ENCODE assay signal across 24 mouse cellular contexts in the genomic region with DNA sequence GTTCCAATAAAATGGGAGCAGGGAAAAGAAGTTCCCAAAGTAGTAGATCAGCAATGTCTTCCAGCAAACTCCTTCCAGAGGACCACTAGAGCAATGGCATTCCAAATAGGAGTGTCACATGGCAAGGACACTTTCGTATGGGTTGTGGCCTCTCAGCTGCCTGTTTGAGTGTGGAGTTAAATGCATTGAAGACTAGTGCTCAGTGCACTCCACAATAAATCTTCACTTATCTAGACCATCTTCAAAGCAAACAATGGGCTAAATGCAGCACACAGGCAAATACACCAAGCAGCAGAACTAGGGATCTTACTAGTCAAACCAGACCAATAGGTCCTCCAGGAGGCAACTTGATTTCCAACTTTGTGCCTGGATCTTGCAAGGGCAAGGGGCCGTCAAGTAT. TPM values are rescaled to one million over a fixed set of nuclear protein-coding genes. Genes with fewer than 3 reads are reported as not detected.
A peak's percentile ranks its signal among the peaks of the same experiment; 100 is the strongest.
DNase-seq lines count a peak whose midpoint lies in the region; ATAC-seq lines count a peak whose summit lies in the region.
"Had no signal": no experiment of that assay in that cellular context is flagged by ENCODE, and none has a peak within 500 bp of the region (broad histone marks: within the 10 kb centered on the region; RNA-seq: fewer than 3 reads in every experiment).

No protein-coding gene starts in this region.

- peaks cover 4% of the 10 kb centered on the region; the same call in 1 of the 2 replicates for H3K9me3 ChIP-seq in forebrain, embryonic 10.5 days
- no peaks in the 10 kb centered on the region for H3K9me3 ChIP-seq in forebrain, embryonic 14.5 days (replicated peaks; ENCODE audit: control insufficient read depth, low read length)
- H3K9me3 ChIP-seq in midbrain, embryonic 12.5 days, result no peaks in the 10 kb centered on the region
- no peaks in the 10 kb centered on the region for H3K9me3 ChIP-seq in midbrain, embryonic 15.5 days
- no peaks in the 10 kb centered on the region; the same call in 1 of the 2 replicates for H3K9me3 ChIP-seq in hindbrain, embryonic 13.5 days
- H3K9me3 ChIP-seq in heart, embryonic 10.5 days, result no peaks in the 10 kb centered on the region
- H3K9me3 ChIP-seq: heart, embryonic 13.5 days; limb, embryonic 12.5 days; liver, embryonic 12.5 days had no signal

- no peak overlapping the region for H3K9ac ChIP-seq in forebrain, embryonic 14.5 days (ENCODE audit: low read length)
- no peak overlapping the region for H3K9ac ChIP-seq in midbrain, embryonic 12.5 days (replicated peaks)
- no peak overlapping the region for H3K9ac ChIP-seq in midbrain, embryonic 15.5 days
- H3K9ac ChIP-seq in hindbrain, embryonic 13.5 days, result no peak overlapping the region
- H3K9ac ChIP-seq: embryonic facial prominence, embryonic 12.5 days; heart, embryonic 13.5 days; limb, embryonic 12.5 days; liver, embryonic 12.5 days had no signal

- no peak for DNase-seq in forebrain, embryonic 10.5 days (ENCODE audit: extremely low spot score, low spot score)
- no peak for DNase-seq in forebrain, embryonic 14.5 days (ENCODE audit: low spot score)
- no peak for DNase-seq in heart, embryonic 10.5 days (ENCODE audit: low spot score)
- no peak for DNase-seq in spleen, postnatal 10 days (ENCODE audit: low spot score in 2 of 2)
- DNase-seq: adrenal gland, postnatal 14 days; cerebellum, adult 11-12 months; cerebellum, postnatal 36 days; gastrocnemius, postnatal 10 days; heart, adult 11 months; kidney, adult 9 months; lung, adult 2 months; right cerebral cortex, adult 18-20 months; thymus, postnatal 14 days had no signal

- peaks cover 25% of the 10 kb centered on the region for H3K4me1 ChIP-seq in forebrain, embryonic 10.5 days
- peaks cover 11% of the 10 kb centered on the region for H3K4me1 ChIP-seq in forebrain, embryonic 14.5 days (ENCODE audit: control insufficient read depth, insufficient read depth, low read length)
- peaks cover 16% of the 10 kb centered on the region for H3K4me1 ChIP-seq in midbrain, embryonic 12.5 days
- peaks cover 13% of the 10 kb centered on the region for H3K4me1 ChIP-seq in midbrain, embryonic 15.5 days
- H3K4me1 ChIP-seq in hindbrain, embryonic 13.5 days (replicated peaks), result peaks cover 17% of the 10 kb centered on the region
- peaks cover 10% of the 10 kb centered on the region; the same call in 1 of the 2 replicates for H3K4me1 ChIP-seq in heart, embryonic 10.5 days
- H3K4me1 ChIP-seq: heart, embryonic 13.5 days; liver, embryonic 12.5 days; megakaryocyte, embryonic 14.5 days had no signal

- 18% methylated on average over 2 of the region's 2 CpGs for WGBS in forebrain, embryonic 10.5 days
- 8% methylated on average over 2 of the region's 2 CpGs for WGBS in forebrain, embryonic 14.5 days
- WGBS in midbrain, embryonic 12.5 days, result 15% methylated on average over 2 of the region's 2 CpGs
- 17% methylated on average over 2 of the region's 2 CpGs for WGBS in midbrain, embryonic 15.5 days
- WGBS in hindbrain, embryonic 13.5 days, result 17% methylated on average over 2 of the region's 2 CpGs
- WGBS in heart, embryonic 10.5 days, result 38% methylated on average over 2 of the region's 2 CpGs

- ATAC-seq in forebrain, embryonic 14.5 days, result no peak
- no peak; the same call in 1 of the 2 replicates for ATAC-seq in midbrain, embryonic 12.5 days (ENCODE audit: low FRiP score, low read depth)
- ATAC-seq in midbrain, embryonic 15.5 days (replicated peaks), result no peak
- ATAC-seq in hindbrain, embryonic 13.5 days (ENCODE audit: low FRiP score), result no peak
- ATAC-seq: CD4-positive, CD25-positive, alpha-beta regulatory T cell, adult 4 months; liver, embryonic 12.5 days had no signal

- no peak overlapping the region for H3K4me3 ChIP-seq in forebrain, embryonic 10.5 days
- no peak overlapping the region for H3K4me3 ChIP-seq in forebrain, embryonic 14.5 days (ENCODE audit: low read depth, low read length)
- H3K4me3 ChIP-seq in midbrain, embryonic 12.5 days, result no peak overlapping the region
- no peak overlapping the region for H3K4me3 ChIP-seq in midbrain, embryonic 15.5 days
- no peak overlapping the region for H3K4me3 ChIP-seq in hindbrain, embryonic 13.5 days
- H3K4me3 ChIP-seq in heart, embryonic 10.5 days, result no peak overlapping the region
- H3K4me3 ChIP-seq: embryonic facial prominence, embryonic 12.5 days; erythroblast, embryonic 14.5 days; heart, embryonic 13.5 days; limb, embryonic 12.5 days; liver, embryonic 12.5 days; megakaryocyte, embryonic 14.5 days; myocyte had no signal

- H3K36me3 ChIP-seq in forebrain, embryonic 10.5 days (replicated peaks), result no peaks in the 10 kb centered on the region
- H3K36me3 ChIP-seq in forebrain, embryonic 14.5 days (ENCODE audit: control insufficient read depth, insufficient read depth, low read length), result no peaks in the 10 kb centered on the region
- H3K36me3 ChIP-seq in midbrain, embryonic 12.5 days, result no peaks in the 10 kb centered on the region
- H3K36me3 ChIP-seq in midbrain, embryonic 15.5 days (replicated peaks), result no peaks in the 10 kb centered on the region
- H3K36me3 ChIP-seq in hindbrain, embryonic 13.5 days, result no peaks in the 10 kb centered on the region
- no peaks in the 10 kb centered on the region for H3K36me3 ChIP-seq in heart, embryonic 10.5 days
- H3K36me3 ChIP-seq: embryonic facial prominence, embryonic 12.5 days; heart, embryonic 13.5 days; limb, embryonic 12.5 days; liver, embryonic 12.5 days had no signal

- H3K27ac ChIP-seq in forebrain, embryonic 10.5 days, result peak overlapping the region; percentile 81
- H3K27ac ChIP-seq in forebrain, embryonic 14.5 days (ENCODE audit: low read depth, low read length), result no peak overlapping the region
- H3K27ac ChIP-seq in midbrain, embryonic 12.5 days (replicated peaks), result peak overlapping the region; percentile 71
- H3K27ac ChIP-seq in midbrain, embryonic 15.5 days, result no peak overlapping the region
- peak overlapping the region; percentile 86 for H3K27ac ChIP-seq in hindbrain, embryonic 13.5 days
- no peak overlapping the region for H3K27ac ChIP-seq in heart, embryonic 10.5 days
- H3K27ac ChIP-seq: embryonic facial prominence, embryonic 12.5 days; heart, embryonic 13.5 days; limb, embryonic 12.5 days; liver, embryonic 12.5 days had no signal

- H3K27me3 ChIP-seq in forebrain, embryonic 10.5 days (ENCODE audit: poor library complexity, severe bottlenecking), result no peaks in the 10 kb centered on the region
- H3K27me3 ChIP-seq in forebrain, embryonic 14.5 days (replicated peaks; ENCODE audit: control insufficient read depth, insufficient read depth, low read length), result no peaks in the 10 kb centered on the region
- H3K27me3 ChIP-seq in midbrain, embryonic 12.5 days, result no peaks in the 10 kb centered on the region
- H3K27me3 ChIP-seq in midbrain, embryonic 15.5 days (replicated peaks), result no peaks in the 10 kb centered on the region
- H3K27me3 ChIP-seq in hindbrain, embryonic 13.5 days, result no peaks in the 10 kb centered on the region
- no peaks in the 10 kb centered on the region for H3K27me3 ChIP-seq in heart, embryonic 10.5 days (ENCODE audit: insufficient read depth, poor library complexity, severe bottlenecking)
- H3K27me3 ChIP-seq: embryonic facial prominence, embryonic 12.5 days; heart, embryonic 13.5 days; limb, embryonic 12.5 days; liver, embryonic 12.5 days; megakaryocyte, embryonic 14.5 days had no signal

- H3K4me2 ChIP-seq in forebrain, embryonic 14.5 days (ENCODE audit: low read length), result no peak overlapping the region
- 0 out of 2 replicates have a peak overlapping the region, but pooled peaks have one; percentile 1 for H3K4me2 ChIP-seq in midbrain, embryonic 12.5 days (replicated peaks)
- no peak overlapping the region for H3K4me2 ChIP-seq in midbrain, embryonic 15.5 days
- H3K4me2 ChIP-seq in hindbrain, embryonic 13.5 days, result 0 out of 2 replicates have a peak overlapping the region, but pooled peaks have one; percentile 1
- H3K4me2 ChIP-seq: embryonic facial prominence, embryonic 12.5 days; heart, embryonic 13.5 days; limb, embryonic 12.5 days; liver, embryonic 12.5 days had no signal

RNA-seq across cellular contexts. Expression of a gene that starts 49.1 kb away (rescaled TPM):
- 19.6 and 21.2 TPM in 2 replicates for polyA plus RNA-seq in forebrain, embryonic 10.5 days (2016; fragmentation: Nextera tagmentation; extraction: Ambion mirVana)
- polyA plus RNA-seq in forebrain, embryonic 14.5 days (2014; fragmentation: Nextera tagmentation; extraction: Ambion mirVana), result 38.2 and 39.9 TPM in 2 replicates
- 32.4 and 33.8 TPM in 2 replicates for polyA plus RNA-seq in midbrain, embryonic 12.5 days (2016; fragmentation: Nextera tagmentation; extraction: Ambion mirVana)
- 16.9 and 19.9 TPM in 2 replicates for polyA plus RNA-seq in midbrain, embryonic 15.5 days (2015; fragmentation: Nextera tagmentation; extraction: Ambion mirVana)
- polyA plus RNA-seq in hindbrain, embryonic 13.5 days (2015; fragmentation: Nextera tagmentation; extraction: Ambion mirVana), result 31.4 and 31.7 TPM in 2 replicates
- 32.5 and 33.9 TPM in 2 replicates for polyA plus RNA-seq in heart, embryonic 10.5 days (2016; fragmentation: Nextera tagmentation; extraction: Ambion mirVana)
- polyA plus RNA-seq: erythroblast, embryonic 14.5 days had no signal

Comparison
In these comparisons a context has a peak if more than half of its experiments do, and no peak if none do; other contexts are left out.
1. H3K27ac ChIP-seq: peak in forebrain, embryonic 10.5 days (single experiment), midbrain, embryonic 12.5 days (single experiment) and hindbrain, embryonic 13.5 days (single experiment); none in forebrain, embryonic 14.5 days (single experiment), midbrain, embryonic 15.5 days (single experiment) and heart, embryonic 10.5 days (single experiment).
2. H3K4me2 ChIP-seq: peak in midbrain, embryonic 12.5 days (single experiment) and hindbrain, embryonic 13.5 days (single experiment); none in forebrain, embryonic 14.5 days (single experiment) and midbrain, embryonic 15.5 days (single experiment).